Mouse (Mus musculus) G1E-ER4 (cell line): ENCODE results near the gene Tmem170. TPM values are rescaled to one million over a fixed set of nuclear protein-coding genes. Genes with fewer than 3 reads are reported as not detected.

Experiments
- GATA1 ChIP-seq: IDR thresholded peaks from one replicate; pipeline ENCODE4 v1.8.0; 2012; ENCODE audit warnings: low read length, inconsistent platforms
- polyA plus RNA-seq: library from polyadenylated mRNA; stranded (reverse); fragments of >175 nt; gene quantifications from 2 replicates; pipeline ENCODE4 v1.2.3, GENCODE M21; 2012

Tmem170 gene
- polyA plus RNA-seq, 1 experiment, result 0.48 TPM

DNA sequence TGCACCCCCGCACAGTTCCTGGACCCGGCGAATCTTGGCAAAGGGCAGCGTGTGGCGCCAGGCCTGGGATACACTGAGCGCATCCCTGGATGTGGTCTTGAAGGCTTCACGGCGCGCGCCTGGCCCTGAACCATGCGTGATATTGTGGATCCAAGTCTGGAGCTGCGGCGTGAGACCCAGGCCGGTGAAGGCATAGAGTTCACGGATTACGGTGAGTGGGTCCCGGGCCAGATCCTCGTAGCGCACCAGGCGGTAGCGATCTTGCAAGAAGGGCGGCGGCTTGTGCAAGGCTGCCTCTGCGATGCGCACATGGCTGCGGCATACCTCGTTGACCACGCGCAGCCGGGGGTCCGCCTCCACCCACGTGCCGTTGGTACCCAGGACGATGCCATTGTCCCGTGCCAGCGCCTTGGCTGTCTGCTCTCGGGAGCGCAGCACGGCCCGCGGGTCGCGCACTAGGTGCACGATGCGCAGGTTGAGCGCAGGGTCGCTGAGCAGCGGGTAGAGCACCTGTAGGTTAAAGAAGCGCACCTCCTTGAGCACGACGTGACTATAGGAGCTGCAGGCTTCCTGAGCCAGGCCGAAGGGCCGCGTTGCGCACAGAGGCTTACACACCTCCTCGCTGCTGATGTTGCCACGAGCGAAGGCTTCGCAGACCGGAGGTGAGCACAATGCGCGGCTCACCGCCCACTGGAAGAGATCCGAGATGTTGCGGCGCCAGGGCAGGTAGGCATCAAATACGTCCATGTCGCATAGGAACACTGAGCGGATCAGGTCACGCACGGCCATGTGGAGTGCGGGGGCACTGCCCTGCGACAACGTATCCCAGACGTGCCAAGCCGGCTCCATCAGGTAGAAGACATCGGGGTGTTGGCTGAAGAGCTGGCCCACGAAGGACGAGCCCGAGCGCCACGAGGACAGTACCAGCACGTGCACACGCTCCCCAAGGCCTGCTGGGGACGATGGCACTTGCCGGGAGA, 13.7 kb upstream of the Tmem170 start:
- TF ChIP-seq GATA1, result no peak

GRCm38 (mm10) chr8:111888091-111888650, 11.6 kb upstream of the Tmem170 start:
- no peak for TF ChIP-seq GATA1

DNA sequence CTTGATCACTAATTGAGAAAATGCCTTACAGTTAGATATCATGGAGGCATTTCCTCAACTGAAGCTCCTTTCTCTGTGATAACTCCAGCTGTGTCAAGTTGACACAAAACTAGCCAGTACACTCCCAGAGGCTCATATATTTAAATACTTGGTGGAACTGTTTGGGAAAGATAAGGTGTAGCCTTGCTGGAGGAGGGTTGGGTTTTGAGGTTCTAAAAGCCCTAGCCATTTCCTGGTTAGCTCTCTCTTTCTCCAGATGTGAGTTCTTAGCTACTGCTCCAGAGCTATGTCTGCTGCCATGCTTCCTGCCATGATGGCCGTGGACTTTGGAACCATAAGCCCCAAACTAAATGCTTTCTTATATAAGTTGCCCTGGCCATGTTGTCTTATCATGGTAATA, 10.9 kb upstream of the Tmem170 start:
- TF ChIP-seq GATA1, result no peak

- no peak for TF ChIP-seq GATA1
Observed at GRCm38 (mm10) chr8:111883615-111884014, 7.1 kb upstream of the Tmem170 start.

DNA sequence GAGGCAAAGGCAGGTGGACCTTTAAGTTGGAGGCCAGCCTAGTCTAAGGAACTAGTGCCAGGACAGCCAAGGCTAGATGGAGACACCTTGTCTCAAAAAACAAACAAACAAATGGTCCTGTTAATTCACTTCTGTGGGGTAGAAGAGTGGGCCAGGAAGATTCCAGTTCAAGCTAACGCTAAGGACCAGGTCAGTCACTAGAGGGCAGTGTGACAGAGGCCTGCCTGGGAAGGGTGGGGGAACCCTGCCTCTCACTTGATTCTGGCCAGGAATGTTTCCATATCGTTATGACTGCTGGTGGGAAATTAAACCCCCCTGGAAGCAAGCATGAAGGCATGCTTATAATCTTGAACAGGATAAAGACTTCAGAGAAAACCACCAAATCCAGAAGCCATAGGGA, 5.0 kb upstream of the Tmem170 start:
- no peak for TF ChIP-seq GATA1

DNA sequence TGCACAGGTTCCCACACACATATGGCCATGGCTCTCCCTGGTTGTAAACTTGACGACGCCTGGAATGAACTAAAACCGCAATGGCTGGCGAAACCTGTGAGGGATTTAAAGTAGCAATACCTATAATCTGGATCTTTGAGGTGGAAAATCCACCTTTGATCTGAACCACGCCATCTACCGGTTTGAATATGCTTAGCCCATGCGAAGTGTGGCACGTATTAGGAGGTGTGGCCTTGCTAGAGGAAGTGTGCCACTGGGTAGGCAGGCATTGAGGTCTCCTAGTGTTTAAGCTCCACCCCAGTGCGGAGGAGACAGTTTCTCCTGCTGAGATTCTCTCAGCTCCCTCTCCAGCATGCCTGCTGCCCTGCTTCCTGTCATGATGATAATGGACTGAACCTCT, 1.2 kb upstream of the Tmem170 start:
- TF ChIP-seq GATA1, result no peak

DNA sequence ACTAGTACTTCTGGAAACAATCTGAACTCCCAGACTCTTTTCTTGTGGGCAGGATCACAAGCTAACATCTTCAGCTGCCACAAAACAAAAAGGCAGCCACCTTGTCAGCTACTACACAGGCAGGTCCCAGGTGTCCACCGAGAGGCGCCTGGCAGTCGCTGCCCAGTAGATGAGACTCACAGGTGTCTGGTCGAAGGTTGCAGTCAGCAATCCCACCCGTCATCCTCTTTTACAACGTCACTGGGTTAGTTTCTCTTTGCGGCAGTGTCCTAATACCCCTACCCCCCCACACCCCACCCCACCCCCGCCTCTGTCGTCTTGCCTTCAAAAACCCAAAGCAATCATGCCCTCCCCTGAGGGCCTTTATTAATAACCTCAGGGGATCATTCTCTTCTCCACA, 792 bp downstream of the Tmem170 start:
- no peak for TF ChIP-seq GATA1

GRCm38 (mm10) chr8:111871278-111871677, 5.3 kb downstream of the Tmem170 start:
- no peak for TF ChIP-seq GATA1

DNA sequence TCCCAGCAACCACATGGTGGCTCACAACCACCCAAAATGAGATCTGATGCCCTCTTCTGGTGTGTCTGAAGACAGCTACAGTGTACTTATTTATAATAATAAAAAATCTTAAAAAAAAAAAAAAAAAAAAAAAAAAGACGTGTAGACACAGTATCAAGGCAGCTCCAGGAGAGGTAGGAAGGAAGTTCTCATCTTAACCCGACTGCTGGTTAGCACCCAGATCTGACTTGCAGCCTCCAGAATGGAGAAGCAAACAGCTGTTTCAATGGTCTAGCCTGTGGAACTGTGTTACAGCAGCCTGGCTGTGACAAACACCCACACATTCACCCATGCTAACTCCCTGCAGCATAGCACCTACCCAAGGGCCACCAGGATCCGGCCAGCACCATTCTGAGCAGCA, 6.2 kb downstream of the Tmem170 start:
- no peak for TF ChIP-seq GATA1

GRCm38 (mm10) chr8:111868664-111869063, 7.9 kb downstream of the Tmem170 start:
- TF ChIP-seq GATA1, result no peak

GRCm38 (mm10) chr8:111865857-111866256, 10.7 kb downstream of the Tmem170 start:
- no peak for TF ChIP-seq GATA1

- no peak for TF ChIP-seq GATA1
Observed at GRCm38 (mm10) chr8:111865130-111865852, 11.3 kb downstream of the Tmem170 start.

GRCm38 (mm10) chr8:111864648-111865047, 11.9 kb downstream of the Tmem170 start:
- TF ChIP-seq GATA1, result no peak

DNA sequence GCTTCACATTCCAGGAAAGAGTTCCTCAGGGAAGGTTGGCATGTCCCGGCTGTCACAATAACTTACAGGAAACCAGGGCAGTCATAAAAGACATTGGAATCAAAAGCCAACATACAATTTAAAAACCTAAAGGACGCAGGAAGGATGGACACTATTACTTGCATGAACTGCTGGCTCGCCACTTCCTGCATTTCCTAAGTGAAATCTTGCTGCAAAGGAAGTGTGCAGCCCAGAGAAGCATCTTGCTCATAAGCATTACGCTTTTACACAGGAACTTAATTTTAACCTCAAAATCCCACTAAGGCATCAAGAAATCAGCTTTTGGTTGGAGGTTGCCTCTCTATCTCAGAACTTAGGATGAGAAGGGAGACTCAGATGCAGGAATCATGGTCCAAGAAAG, 13.3 kb downstream of the Tmem170 start:
- no peak for TF ChIP-seq GATA1

DNA sequence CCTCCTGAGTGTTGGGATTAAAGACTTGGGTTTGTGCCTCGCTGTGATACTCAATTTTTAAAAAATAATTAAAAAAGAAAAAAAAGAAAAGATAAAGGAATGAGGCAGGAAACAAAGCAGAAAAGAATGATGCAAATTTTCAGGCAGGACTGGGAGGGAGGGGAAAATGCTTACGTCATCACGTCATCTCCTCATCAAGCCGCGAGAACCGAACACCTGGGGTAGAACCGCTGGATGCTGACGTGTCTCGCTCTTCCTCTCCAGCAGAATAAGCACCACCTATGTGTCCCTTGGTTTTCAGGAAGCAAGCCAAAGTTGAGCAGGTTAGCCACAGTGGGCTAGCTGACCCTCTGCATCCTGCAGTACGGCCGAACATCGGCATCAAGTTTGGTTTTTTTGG, 20.6 kb downstream of the Tmem170 start:
- TF ChIP-seq GATA1, result no peak

GRCm38 (mm10) chr8:111853861-111854501, 22.6 kb downstream of the Tmem170 start, which contains the start of gene Cfdp1:
TSS of gene Cfdp1 (minus strand) at chr8:111854291.
- TF ChIP-seq GATA1, result no peak
